Mouse (Mus musculus): Measurements from ENCODE around the gene Hoxa3. TPM values are rescaled to one million over a fixed set of nuclear protein-coding genes. Genes with fewer than 3 reads are reported as not detected.
A peak's percentile ranks its signal among the peaks of the same experiment; 100 is the strongest.

Gene Hoxa3
- polyA plus RNA-seq, 1 experiment from 2014 or later, result 0.66 TPM

DNA sequence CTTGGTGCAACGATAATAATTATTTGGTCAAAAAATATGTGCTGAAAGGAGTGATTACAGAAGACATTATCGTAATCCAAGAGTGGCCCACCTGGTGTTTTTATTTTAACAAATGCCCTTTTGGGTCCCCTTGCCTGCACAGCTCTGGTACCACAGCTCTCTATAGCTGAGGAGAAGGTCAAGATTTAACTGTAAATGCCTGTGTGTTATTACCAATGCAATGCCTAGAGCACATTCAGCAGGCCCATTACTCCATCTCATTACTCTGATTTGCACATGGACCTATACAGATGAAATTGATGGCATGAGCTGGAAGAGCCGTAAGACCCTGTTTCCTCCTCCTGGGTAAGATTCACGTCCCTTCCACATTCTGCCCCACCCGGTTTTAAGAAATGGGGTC is 74.0 kb downstream of the Hoxa3 start:
- 0 out of 2 replicates have a peak, but pooled peaks cover 3% of the 10 kb centered on the region for H3K27me3 ChIP-seq (replicated peaks; ENCODE audit: low read depth, poor library complexity, severe bottlenecking)
- no peak for DNase-seq (ENCODE audit: low spot score)
- no peak overlapping the region for H3K4me3 ChIP-seq
- WGBS, result 94% methylated on average over 5 of the region's 5 CpGs
- no peaks in the 10 kb centered on the region for H3K9me3 ChIP-seq
- no peaks in the 10 kb centered on the region for H3K36me3 ChIP-seq (replicated peaks)
- no peak overlapping the region for H3K27ac ChIP-seq (replicated peaks)
- peaks cover 8% of the 10 kb centered on the region for H3K4me1 ChIP-seq

GRCm38 (mm10) chr6:52138576-52138975 is 74.6 kb downstream of the Hoxa3 start:
- DNase-seq (ENCODE audit: low spot score), result no peak
- no peak overlapping the region for H3K27ac ChIP-seq (replicated peaks)
- no peaks in the 10 kb centered on the region for H3K36me3 ChIP-seq (replicated peaks)
- H3K4me3 ChIP-seq, result no peak overlapping the region
- 71% methylated on average over 10 of the region's 10 CpGs for WGBS
- 0 out of 2 replicates have a peak, but pooled peaks cover 3% of the 10 kb centered on the region for H3K27me3 ChIP-seq (replicated peaks; ENCODE audit: low read depth, poor library complexity, severe bottlenecking)
- no peaks in the 10 kb centered on the region for H3K9me3 ChIP-seq
- peaks cover 8% of the 10 kb centered on the region for H3K4me1 ChIP-seq

DNA sequence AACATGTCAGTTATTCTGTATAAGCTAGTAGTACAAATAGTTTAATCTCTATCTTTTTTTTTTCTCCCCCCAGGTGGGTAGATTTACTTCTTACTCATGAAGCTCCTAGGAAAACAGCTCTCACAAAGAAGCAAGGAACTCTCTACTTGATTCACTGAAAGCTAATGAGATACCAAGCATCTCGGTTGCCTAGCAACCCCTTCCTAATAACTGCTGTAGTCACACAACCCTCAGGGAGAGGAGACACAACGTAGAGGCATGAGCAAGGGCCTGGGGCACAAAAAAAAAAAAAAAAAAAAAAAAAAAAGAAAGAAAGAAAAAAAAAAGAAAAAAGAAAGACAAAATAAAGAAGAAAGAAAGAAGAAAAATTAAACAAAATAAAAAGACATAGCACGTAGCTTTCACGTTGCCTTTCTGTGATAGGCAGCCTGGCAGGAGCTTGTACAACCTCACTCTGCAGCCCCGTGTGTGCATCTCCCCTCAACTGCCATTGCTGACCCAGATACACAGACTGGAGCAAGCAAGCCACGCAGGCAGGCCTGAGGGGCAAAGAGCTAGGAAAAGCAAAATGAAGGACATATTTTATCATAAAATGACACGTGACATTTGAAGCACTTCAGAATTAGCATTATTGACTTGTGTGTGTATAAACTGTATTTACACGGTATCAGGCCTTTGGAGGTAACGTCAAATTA is 75.1 kb downstream of the Hoxa3 start:
- Histone ChIP-seq H3K36me3 (replicated peaks) (no peaks in the 10 kb centered on the region), H3K4me3 (no peak overlapping the region), H3K27me3 (replicated peaks; ENCODE audit: low read depth, poor library complexity, severe bottlenecking) (0 out of 2 replicates have a peak, but pooled peaks cover 3% of the 10 kb centered on the region), H3K9me3 (no peaks in the 10 kb centered on the region), H3K27ac (replicated peaks) (no peak overlapping the region), H3K4me1 (peaks cover 8% of the 10 kb centered on the region)
- peak; percentile 38 for DNase-seq (ENCODE audit: low spot score)
- WGBS, result 72% methylated on average over 9 of the region's 9 CpGs

GRCm38 (mm10) chr6:52123673-52124072 is 89.5 kb downstream of the Hoxa3 start:
- H3K9me3 ChIP-seq, result 0 out of 2 replicates have a peak, but pooled peaks cover 5% of the 10 kb centered on the region
- H3K4me3 ChIP-seq, result no peak overlapping the region
- H3K27me3 ChIP-seq (replicated peaks; ENCODE audit: low read depth, poor library complexity, severe bottlenecking), result peaks cover 21% of the 10 kb centered on the region
- H3K4me1 ChIP-seq, result peaks cover under 1% of the 10 kb centered on the region; the same call in 1 of the 2 replicates
- WGBS, result 85% methylated on average over 4 of the region's 4 CpGs
- H3K36me3 ChIP-seq (replicated peaks), result no peaks in the 10 kb centered on the region
- no peak for DNase-seq (ENCODE audit: low spot score)
- no peak overlapping the region for H3K27ac ChIP-seq (replicated peaks)

DNA sequence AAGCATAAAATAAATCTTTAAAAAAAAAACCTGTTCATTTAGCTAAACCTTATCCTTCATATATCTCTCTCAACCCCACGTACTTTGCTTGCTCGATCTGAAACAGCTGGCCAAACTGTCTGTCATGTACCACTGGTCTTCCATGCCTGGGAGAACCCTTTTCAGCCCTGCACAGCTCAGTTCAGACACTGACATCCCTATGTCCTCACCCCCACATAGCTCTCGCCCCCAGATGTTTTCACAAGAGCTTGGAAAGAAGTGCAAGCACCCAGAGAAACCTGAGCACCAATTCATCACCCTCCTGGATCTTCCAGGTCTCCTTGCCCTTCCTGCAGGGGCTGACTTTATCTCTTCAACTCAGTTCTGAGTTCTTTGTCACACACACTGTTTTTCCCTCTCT is 92.0 kb downstream of the Hoxa3 start:
- Histone ChIP-seq H3K9me3 (no peaks in the 10 kb centered on the region), H3K4me1 (peaks cover 14% of the 10 kb centered on the region), H3K27ac (replicated peaks) (no peak overlapping the region), H3K27me3 (replicated peaks; ENCODE audit: low read depth, poor library complexity, severe bottlenecking) (peaks cover 26% of the 10 kb centered on the region), H3K4me3 (no peak overlapping the region), H3K36me3 (replicated peaks) (no peaks in the 10 kb centered on the region)
- no peak for DNase-seq (ENCODE audit: low spot score)
- 64% methylated on average over 3 of the region's 3 CpGs for WGBS

MicroRNAs encoded within 50 kb of the gene (microRNA counts, 519-probe panel; counts per million panel counts)
- 188 counts per million, percentile 57 among the panel's probes with 10 or more counts for microRNA mmu-miR-196b

Small RNA genes within 50 kb of the gene (microRNA-seq; reads per million reads assigned to microRNA genes)
- 86.0 reads per million, percentile 48 among the genes with 10 or more reads in this experiment for gene Mir196b

Other genes starting within 250 kb of the Hoxa3 start
- 8.0 and 11.4 TPM in 2 replicates for gene Skap2, start 200.8 kb downstream of the Hoxa3 start, polyA plus RNA-seq (2016; fragmentation: Nextera tagmentation; extraction: Ambion mirVana)
- 0.57 and 0.62 TPM in 2 replicates for gene Hoxa1, start 55.0 kb downstream of the Hoxa3 start, polyA plus RNA-seq (2016; fragmentation: Nextera tagmentation; extraction: Ambion mirVana)
- 8.7 and 16.7 TPM in 2 replicates for gene Hoxa2, start 48.5 kb downstream of the Hoxa3 start, polyA plus RNA-seq (2016; fragmentation: Nextera tagmentation; extraction: Ambion mirVana)
- gene 5730596B20Rik, start 35.8 kb downstream of the Hoxa3 start, polyA plus RNA-seq (2016; fragmentation: Nextera tagmentation; extraction: Ambion mirVana), result 0.12 and 0.64 TPM in 2 replicates
- 0.09 TPM in 1 of 2 replicates, not detected in the other for gene Hoxa4, start 21.6 kb downstream of the Hoxa3 start, polyA plus RNA-seq (2016; fragmentation: Nextera tagmentation; extraction: Ambion mirVana)
- gene Hoxa5, start 8.7 kb downstream of the Hoxa3 start, polyA plus RNA-seq (2016; fragmentation: Nextera tagmentation; extraction: Ambion mirVana), result 0.23 TPM in 1 of 2 replicates, not detected in the other
- gene Hoxa6, start 4.6 kb downstream of the Hoxa3 start, polyA plus RNA-seq (2016; fragmentation: Nextera tagmentation; extraction: Ambion mirVana), result not detected in 2 replicates
- not detected in 2 replicates for gene Gm28308, start within 50 bp of the Hoxa3 start, polyA plus RNA-seq (2016; fragmentation: Nextera tagmentation; extraction: Ambion mirVana)
- gene Hoxa7, start 8.5 kb upstream of the Hoxa3 start, polyA plus RNA-seq (2016; fragmentation: Nextera tagmentation; extraction: Ambion mirVana), result 0.15 TPM in 1 of 2 replicates, not detected in the other
- not detected in 2 replicates for gene Hoxa9, start 17.8 kb upstream of the Hoxa3 start, polyA plus RNA-seq (2016; fragmentation: Nextera tagmentation; extraction: Ambion mirVana)
- gene Hoxa10, start 27.5 kb upstream of the Hoxa3 start, polyA plus RNA-seq (2016; fragmentation: Nextera tagmentation; extraction: Ambion mirVana), result not detected in 2 replicates
- not detected in 2 replicates for gene Hoxa11, start 32.5 kb upstream of the Hoxa3 start, polyA plus RNA-seq (2016; fragmentation: Nextera tagmentation; extraction: Ambion mirVana)
- gene Hoxa13, start 47.5 kb upstream of the Hoxa3 start, polyA plus RNA-seq (2016; fragmentation: Nextera tagmentation; extraction: Ambion mirVana), result not detected in 2 replicates
- 0.19 and 0.80 TPM in 2 replicates for gene Evx1, start 100.2 kb upstream of the Hoxa3 start, polyA plus RNA-seq (2016; fragmentation: Nextera tagmentation; extraction: Ambion mirVana)

All from embryonic facial prominence, embryonic 10.5 days (tissue).